Mouse (Mus musculus) embryo, embryonic 11 days (tissue): Measurements from ENCODE around the gene Susd4.
A peak's percentile ranks its signal among the peaks of the same experiment; 100 is the strongest.

ENCODE experiments used
- DNase-seq: peaks from one replicate; pipeline ENCODE4 v3.0.0-alpha.2; 2015

Gene Susd4

DNA sequence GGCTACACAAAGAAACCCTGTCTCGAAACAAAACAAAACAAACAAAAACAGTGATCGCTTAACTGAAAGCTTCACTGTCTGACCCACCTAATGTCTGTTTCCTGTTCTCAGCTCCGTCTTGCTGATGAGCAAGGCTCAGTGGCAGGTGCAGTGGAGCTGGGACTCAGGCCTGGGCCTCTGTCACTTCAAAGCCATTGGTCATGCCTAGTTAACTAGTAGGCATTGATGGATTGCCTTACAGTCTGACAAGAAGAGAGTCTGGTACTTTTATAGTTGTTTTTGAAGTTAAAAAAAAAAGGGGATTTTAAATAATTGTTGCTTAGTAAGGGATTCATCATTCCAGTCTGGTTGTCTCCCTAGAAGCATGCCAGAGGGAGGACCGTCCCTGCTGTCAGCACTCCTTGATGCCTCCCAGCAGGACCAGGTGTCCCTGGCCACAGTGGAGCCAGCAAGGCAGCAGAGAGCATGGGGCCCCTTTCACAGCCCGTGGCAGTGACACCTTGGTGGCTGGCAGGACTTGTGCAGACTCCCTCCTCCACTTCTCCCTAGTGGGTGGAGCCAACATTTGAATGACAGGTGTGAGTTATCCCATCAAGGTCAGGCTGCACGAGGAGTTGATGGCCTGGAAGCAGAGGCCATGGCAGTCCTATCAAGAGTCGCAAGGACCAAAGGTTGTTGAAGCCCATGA, 98.2 kb downstream of the Susd4 start:
- peak; percentile 38 for DNase-seq

GRCm38 (mm10) chr1:182863396-182863795, 99.7 kb downstream of the Susd4 start:
- no peak for DNase-seq

GRCm38 (mm10) chr1:182867886-182868285, 104.2 kb downstream of the Susd4 start:
- no peak for DNase-seq

DNA sequence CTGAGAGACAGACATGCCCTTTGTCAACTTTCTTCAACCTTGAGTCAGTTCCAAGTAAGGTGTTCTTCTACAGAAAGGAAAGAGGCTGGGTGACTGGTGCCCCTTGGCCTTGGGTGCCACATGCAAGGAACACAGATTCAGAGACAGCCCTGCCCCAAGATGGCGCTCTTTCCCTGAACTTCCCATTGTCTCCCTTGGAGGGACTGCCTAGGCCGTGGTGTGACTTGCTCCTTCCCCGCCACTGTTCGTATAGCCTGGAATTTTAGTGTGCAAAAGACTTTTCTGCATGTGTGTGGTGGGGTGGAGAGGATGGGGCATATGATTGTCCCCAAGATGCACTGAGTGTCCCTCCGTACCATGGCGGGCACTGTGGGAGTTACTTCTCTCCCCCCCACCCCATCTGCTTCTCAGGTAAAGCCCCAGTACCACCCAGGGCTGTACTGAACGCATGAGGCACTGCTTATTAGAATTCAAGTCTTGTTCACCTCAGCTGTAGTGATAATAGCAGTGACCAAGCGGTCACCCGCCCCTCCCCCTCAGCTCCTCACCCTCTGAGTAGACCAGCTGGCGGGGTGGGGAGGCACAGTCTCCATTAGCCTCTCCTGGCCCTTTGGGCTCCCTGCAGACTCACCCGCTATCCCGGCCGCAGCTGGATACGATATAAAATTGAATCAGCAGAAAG, 104.9 kb downstream of the Susd4 start:
- peak; percentile 75 for DNase-seq

DNA sequence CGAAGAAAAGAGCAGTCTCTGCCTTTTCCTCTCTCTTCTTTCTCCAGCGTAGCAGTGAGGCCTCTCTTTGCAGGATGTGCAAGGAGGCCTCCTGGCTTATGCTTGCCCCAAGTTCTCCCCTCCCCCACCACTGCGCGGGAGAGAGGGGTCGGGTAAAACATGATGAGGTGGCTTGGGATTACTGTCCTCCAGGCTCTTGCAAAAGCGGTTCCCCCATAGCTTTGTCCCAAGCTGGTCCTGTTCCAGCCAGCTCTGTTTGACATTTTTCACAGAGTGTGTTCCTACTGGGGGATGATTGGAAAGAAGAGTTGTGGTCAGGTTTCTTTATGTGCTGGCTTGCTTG, 105.4 kb downstream of the Susd4 start:
- DNase-seq: no peak

DNA sequence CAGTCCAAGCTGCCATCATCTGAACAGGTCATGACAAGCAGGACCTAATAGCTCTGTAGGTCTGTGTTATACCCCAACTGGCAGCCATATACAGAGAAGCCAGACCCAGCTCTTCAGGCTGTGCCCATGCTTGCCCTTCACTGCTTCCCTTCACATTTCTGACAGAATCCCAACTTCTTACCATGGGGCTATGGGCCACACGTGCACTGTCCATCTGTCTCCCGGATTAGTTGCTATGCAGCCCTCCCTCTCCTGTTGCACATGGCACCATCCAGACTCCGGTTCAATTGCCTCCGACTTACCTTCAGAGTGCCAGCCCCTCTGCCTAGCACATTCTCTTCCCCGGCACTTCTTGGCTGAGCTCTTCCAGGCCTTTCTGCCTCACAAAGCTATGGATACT, 114.5 kb downstream of the Susd4 start:
- DNase-seq: no peak

- DNase-seq: no peak
Measured at GRCm38 (mm10) chr1:182878719-182879118, 115.1 kb downstream of the Susd4 start.

DNA sequence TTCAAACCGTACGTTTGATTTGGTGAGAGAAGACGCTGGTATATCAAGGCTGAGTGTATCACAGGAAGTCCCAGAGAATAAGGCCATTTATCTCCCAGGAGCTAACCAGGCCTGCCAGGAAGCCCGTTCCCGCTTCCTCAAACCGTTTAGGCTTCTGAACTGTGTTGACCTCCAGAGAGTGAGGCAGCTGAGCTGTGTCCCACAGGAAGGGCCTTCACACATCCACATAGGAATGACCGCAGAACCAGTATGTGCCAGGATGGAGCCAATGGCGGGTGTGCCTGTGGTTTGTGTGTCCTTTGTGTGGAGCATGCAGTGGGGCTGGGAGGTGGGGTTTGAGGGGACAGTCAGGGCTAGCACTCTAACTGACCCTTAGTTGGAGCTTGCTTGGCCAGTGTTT, 117.6 kb downstream of the Susd4 start:
- no peak for DNase-seq

GRCm38 (mm10) chr1:182882611-182883010, 119.0 kb downstream of the Susd4 start:
- no peak for DNase-seq

- DNase-seq: peak; percentile 60
Measured at GRCm38 (mm10) chr1:182895698-182896097, 132.0 kb downstream of the Susd4 start.

DNA sequence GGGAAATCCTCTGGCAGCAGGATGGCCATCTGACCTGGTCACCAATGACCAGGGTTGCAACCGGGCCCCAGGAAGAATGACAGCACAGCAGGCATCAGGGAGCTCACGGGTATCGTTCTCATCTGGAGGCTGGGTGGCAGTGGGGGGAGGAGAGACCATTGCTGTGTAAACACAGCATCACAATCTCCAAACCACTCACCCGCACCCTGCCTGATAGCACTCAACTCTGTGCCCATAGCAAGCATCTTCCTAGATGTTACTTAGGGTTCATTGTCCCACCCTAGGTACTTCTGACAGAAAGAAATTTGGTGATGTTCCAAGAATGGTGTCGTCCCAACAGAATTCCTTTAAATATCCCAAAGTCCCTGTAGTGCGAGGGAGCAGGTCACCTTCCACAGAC, 133.4 kb downstream of the Susd4 start:
- DNase-seq: no peak

- DNase-seq: no peak
Measured at GRCm38 (mm10) chr1:182897506-182898138, 134.0 kb downstream of the Susd4 start.

DNA sequence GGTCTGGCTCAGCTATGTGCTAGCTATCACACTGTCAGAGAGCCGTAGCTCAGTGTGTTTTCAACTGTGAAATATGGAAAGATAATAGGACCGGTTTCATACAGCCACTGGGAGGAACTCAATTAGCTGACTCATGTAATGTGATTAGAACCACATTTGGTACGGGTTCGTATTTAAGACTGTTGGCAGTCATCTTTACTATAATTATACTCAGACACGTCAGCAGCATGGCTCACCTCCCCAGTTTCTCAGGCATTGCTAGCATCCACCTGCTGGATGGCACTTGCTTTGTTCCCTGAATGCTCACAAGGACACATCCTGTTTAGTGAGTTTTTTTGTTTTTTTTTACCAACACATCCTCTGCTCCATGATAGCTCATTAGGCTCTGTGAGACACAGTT, 138.4 kb downstream of the Susd4 start:
- no peak for DNase-seq

- DNase-seq: no peak
Measured at GRCm38 (mm10) chr1:182902906-182903305, 139.2 kb downstream of the Susd4 start.

DNA sequence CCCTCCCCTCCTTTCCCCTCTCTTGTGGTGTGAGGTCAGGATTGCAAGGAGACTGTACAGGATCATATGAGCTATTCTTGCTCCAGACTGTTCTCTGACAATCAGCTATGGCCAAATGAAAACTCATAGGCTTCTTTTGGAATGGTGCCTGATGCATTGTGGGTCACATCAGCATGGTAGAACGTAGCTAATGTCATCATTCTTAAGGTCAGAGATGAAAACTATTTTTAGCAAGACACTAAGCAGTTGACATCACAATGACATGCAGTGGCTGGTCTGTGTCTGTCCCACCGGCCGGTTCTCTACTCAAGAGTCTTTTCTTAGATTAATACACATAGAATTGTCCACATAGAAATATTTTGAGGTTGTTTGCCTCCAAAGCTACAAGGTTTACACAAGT, 142.0 kb downstream of the Susd4 start:
- no peak for DNase-seq

DNA sequence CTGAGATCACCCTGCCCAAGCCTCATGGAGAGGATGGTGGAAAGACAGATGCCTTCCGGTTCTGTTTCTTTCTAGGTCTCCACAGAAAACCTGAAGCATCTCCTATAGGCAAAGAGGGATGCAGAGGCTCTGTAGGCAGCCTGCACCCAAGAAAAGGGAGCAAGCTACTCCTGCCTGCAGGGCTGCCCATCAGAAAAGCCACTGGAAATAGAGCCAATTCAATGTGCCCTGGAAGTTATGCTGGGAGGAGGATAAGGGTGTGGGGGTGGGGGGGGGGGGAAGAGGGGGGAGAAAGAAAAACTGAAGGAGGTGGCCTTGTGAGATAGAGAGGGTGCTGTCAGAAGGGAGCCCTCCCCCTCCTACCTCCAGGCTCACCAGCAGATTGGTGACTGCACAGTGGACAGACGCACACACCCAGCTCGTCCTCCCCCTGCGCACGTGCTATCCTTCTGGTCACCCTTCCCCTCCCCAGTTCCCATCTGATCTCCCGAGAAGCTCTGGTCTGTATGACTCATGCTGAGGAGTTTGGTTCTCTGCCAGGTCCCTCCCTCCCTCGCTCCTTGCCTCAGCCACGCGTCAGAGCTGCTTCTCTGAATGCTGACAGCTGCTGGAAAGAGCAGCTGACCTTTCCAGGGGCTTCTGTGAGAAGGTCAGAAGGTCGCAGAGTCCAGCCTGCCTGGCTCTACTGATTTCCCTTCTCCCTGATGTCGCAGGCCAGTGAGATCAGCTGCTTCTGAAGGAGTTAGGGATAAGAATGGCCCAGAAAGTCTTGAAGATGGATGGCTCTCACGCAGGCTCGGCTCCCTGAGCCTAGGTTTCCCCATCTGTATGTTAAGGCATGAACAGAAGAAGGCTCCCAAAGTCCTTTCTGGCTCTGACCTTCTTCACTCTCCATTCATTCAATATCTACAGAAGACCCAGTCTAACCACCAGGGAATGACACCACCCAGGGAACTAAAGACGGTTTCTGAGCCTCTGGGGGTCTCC, 144.7 kb downstream of the Susd4 start:
- peak; percentile 87 for DNase-seq

GRCm38 (mm10) chr1:182909066-182909465, 145.4 kb downstream of the Susd4 start:
- DNase-seq: no peak

GRCm38 (mm10) chr1:182909596-182909995, 145.9 kb downstream of the Susd4 start:
- no peak for DNase-seq

GRCm38 (mm10) chr1:182912591-182912990, 148.9 kb downstream of the Susd4 start:
- no peak for DNase-seq

DNA sequence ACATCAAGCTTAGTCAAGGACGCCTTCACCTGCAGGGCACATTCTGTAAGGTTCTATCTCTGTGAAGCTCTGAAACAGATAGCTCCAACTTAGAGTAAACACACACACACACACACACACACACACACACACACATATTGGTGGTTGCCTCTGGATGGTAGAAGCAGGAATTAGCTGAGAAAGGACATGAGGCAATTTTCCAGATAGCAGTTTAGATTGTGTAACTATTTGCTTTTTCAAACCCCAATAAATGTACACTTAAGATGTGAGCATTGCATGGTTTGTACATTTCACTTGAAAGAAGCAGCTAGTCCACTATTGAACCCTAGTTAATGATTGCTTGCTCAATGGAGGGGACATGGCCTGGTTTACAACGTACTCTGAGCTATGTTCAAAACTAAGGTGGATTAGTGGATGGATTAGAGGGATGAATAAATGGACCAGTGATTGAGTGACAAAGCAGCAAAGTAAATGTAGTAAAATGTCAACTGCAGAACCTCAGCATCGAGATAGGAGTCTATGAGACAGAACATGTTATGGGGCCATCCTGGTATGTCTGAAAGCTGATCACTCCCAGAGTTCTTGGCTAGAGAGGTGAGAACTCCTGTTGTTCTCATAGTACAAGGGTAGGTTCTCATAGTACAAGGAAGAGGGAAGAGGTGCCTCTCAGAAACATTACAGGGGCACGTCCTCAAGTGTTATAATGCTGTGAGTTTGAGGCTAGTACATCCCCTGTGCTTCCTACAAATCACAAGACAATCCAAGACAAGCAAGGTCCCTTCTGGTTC, 150.7 kb downstream of the Susd4 start:
- DNase-seq: no peak

DNA sequence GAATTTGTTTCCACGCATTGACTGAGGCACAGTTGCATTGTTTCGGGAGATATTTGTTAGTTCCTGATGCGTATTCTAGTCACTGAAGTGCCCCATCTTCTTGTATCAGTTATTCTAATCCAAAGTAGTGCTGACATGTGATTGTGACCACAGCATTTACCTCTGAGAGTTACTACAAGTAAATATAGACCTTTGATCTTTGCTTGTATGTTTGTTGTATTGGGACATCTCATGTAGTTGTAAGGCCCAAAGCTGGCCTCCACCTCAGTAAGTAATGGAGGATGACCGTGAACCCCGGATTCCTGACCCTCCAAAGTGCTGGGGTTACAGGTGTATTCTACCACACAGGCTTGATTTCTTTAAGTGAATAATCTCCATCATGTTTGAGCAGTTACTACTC, 152.5 kb downstream of the Susd4 start:
- no peak for DNase-seq

- no peak for DNase-seq
Measured at GRCm38 (mm10) chr1:182918718-182919346, 155.2 kb downstream of the Susd4 start.
